Mouse (Mus musculus) spleen, adult 2 months (tissue): ENCODE data around the gene Ntn1.

Experiments
- CTCF ChIP-seq: fragments of 200-500 bp; IDR thresholded peaks from 2 replicates; pipeline ENCODE4 v1.5.1; 2011; ENCODE audit warnings: mild to moderate bottlenecking, inconsistent platforms; ENCODE audit not compliant: insufficient read depth, insufficient read length, insufficient replicate concordance; ENCODE audit errors: extremely low read depth
- POLR2A ChIP-seq: fragments of 200-500 bp; IDR thresholded peaks from 2 replicates; pipeline ENCODE4 v1.6.1; 2011; ENCODE audit warnings: low read depth, low read length, inconsistent platforms

DNA sequence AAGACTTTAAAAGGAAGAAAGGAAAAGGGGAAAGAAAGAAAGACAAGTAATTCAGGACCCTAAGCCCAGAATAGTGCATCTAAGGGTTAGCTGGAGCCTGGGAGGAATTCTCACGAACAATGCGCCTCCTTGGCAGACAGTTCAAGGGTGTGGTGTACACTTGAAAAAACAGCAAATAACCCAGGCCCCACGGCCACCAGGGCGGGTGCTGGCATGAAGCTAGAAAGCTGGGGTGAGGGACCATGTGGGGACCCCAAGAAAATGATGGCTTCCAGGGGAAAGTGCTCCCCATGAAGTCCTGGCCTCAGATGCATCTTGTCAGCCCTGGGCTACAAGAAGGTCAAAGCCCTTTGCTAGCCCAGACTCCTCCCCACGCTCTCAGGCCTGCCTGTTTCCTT is 58.6 kb downstream of the Ntn1 start:
- TF ChIP-seq POLR2A, result no peak
- no peak for TF ChIP-seq CTCF
